Comparison of ENCODE assay signal across 8 mouse cellular contexts in the genomic region with DNA sequence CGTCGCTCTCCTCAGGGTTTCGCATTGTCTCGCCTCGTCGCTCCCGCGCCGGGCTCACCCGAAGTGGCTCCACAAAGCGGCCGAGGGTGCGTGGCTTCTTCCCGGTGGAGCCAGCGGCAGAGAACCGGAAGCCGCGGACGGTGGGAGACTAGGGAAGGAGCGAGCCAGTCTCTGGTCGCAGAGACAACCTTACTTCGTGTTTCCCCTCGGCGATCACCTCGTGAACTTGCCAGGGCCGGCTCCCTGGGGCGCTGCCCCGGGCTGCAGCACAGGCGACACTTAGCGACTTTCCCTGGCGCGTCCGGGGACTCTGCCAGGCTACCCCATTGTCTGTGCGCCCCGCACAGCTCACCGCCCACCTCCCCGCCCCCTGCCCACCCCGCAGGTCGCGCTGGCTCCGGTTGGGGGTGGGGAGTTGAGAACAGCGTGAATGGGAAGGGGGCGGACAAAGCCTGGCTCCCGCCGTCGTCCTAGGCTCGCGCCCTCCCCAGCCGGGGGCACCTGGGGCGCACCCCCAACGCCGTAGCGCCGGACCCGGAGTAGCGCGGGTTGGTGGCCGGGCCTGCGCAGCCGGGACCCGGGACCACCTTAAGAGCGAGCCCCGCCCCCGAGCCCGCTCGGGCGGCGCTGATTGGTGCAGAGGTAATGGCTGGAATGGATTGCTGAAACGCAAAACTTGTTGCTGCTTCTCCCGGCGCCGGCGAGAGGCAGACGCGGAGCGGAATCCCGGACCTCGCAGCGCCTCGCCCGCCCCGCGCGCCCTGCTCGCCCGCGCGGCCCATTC. TPM values are rescaled to one million over a fixed set of nuclear protein-coding genes. Genes with fewer than 3 reads are reported as not detected.
DNase-seq lines count a peak whose midpoint lies in the region; ATAC-seq lines count a peak whose summit lies in the region.

A gene (plus strand): TSS at position 772 of the 784 bp plus-strand sequence.

- ATAC-seq in CD4-positive, CD25-positive, alpha-beta regulatory T cell, adult 4 months = no peak
- peak; percentile 92 for ATAC-seq in embryonic facial prominence, embryonic 15.5 days (ENCODE audit: insufficient number of reproducible peaks, low FRiP score, low TSS enrichment, low read depth)
- peak; percentile 90 for ATAC-seq in kidney, embryonic 14.5 days (ENCODE audit: low FRiP score, low TSS enrichment)
- peak; percentile 92 for ATAC-seq in limb, embryonic 13.5 days (ENCODE audit: low FRiP score, low read depth)
- ATAC-seq in midbrain, embryonic 16.5 days = peak; percentile 94
- ATAC-seq in stomach, embryonic 15.5 days (ENCODE audit: insufficient read depth, low FRiP score, low read depth) = peak; percentile 87

- H3K27me3 ChIP-seq in embryonic facial prominence, embryonic 15.5 days = peaks cover 4% of the 10 kb centered on the region; the same call in 1 of the 2 replicates
- peaks cover 73% of the 10 kb centered on the region for H3K27me3 ChIP-seq in heart, embryonic 10.5 days (ENCODE audit: insufficient read depth, poor library complexity, severe bottlenecking)
- H3K27me3 ChIP-seq in kidney, embryonic 14.5 days (ENCODE audit: control insufficient read depth, insufficient read depth, low read length) = peaks cover 48% of the 10 kb centered on the region
- H3K27me3 ChIP-seq in limb, embryonic 13.5 days = peaks cover 55% of the 10 kb centered on the region
- no peaks in the 10 kb centered on the region for H3K27me3 ChIP-seq in midbrain, embryonic 16.5 days (ENCODE audit: control insufficient read depth, insufficient read depth, low read depth, low read length)
- peaks cover 37% of the 10 kb centered on the region for H3K27me3 ChIP-seq in stomach, embryonic 15.5 days (replicated peaks)

- H3K27ac ChIP-seq in embryonic facial prominence, embryonic 15.5 days (replicated peaks) = peak within 1 kb of the TSS; percentile 93
- peak within 1 kb of the TSS; percentile 95 for H3K27ac ChIP-seq in heart, embryonic 10.5 days
- H3K27ac ChIP-seq in kidney, embryonic 14.5 days (ENCODE audit: low read depth, low read length) = peak within 1 kb of the TSS; percentile 64
- H3K27ac ChIP-seq in limb, embryonic 13.5 days = peak within 1 kb of the TSS; percentile 83
- H3K27ac ChIP-seq in midbrain, embryonic 16.5 days (ENCODE audit: low read length) = peak within 1 kb of the TSS; percentile 96
- H3K27ac ChIP-seq in stomach, embryonic 15.5 days = peak within 1 kb of the TSS; percentile 81

- H3K9me3 ChIP-seq in embryonic facial prominence, embryonic 15.5 days (replicated peaks) = no peaks in the 10 kb centered on the region
- no peaks in the 10 kb centered on the region for H3K9me3 ChIP-seq in heart, embryonic 10.5 days
- H3K9me3 ChIP-seq in kidney, embryonic 14.5 days (ENCODE audit: control insufficient read depth, low read length) = no peaks in the 10 kb centered on the region
- no peaks in the 10 kb centered on the region for H3K9me3 ChIP-seq in limb, embryonic 13.5 days
- no peaks in the 10 kb centered on the region for H3K9me3 ChIP-seq in midbrain, embryonic 16.5 days (replicated peaks; ENCODE audit: control insufficient read depth, low read length, poor library complexity, severe bottlenecking)
- no peaks in the 10 kb centered on the region for H3K9me3 ChIP-seq in stomach, embryonic 15.5 days

- peaks cover 62% of the 10 kb centered on the region for H3K4me1 ChIP-seq in embryonic facial prominence, embryonic 15.5 days
- peaks cover 63% of the 10 kb centered on the region for H3K4me1 ChIP-seq in heart, embryonic 10.5 days
- peaks cover 32% of the 10 kb centered on the region for H3K4me1 ChIP-seq in kidney, embryonic 14.5 days (ENCODE audit: control insufficient read depth, insufficient read depth, low read length)
- peaks cover 59% of the 10 kb centered on the region for H3K4me1 ChIP-seq in limb, embryonic 13.5 days
- H3K4me1 ChIP-seq in midbrain, embryonic 16.5 days (ENCODE audit: control insufficient read depth, insufficient read depth, low read length) = peaks cover 38% of the 10 kb centered on the region
- peaks cover 40% of the 10 kb centered on the region for H3K4me1 ChIP-seq in stomach, embryonic 15.5 days

- H3K36me3 ChIP-seq in embryonic facial prominence, embryonic 15.5 days = no peaks in the 10 kb centered on the region
- peaks cover 25% of the 10 kb centered on the region for H3K36me3 ChIP-seq in heart, embryonic 10.5 days
- peaks cover 10% of the 10 kb centered on the region; the same call in 1 of the 2 replicates for H3K36me3 ChIP-seq in kidney, embryonic 14.5 days (ENCODE audit: control insufficient read depth, insufficient read depth, low read length)
- H3K36me3 ChIP-seq in limb, embryonic 13.5 days = peaks cover 28% of the 10 kb centered on the region
- no peaks in the 10 kb centered on the region for H3K36me3 ChIP-seq in midbrain, embryonic 16.5 days (ENCODE audit: control insufficient read depth, insufficient read depth, low read length)
- H3K36me3 ChIP-seq in stomach, embryonic 15.5 days = 0 out of 2 replicates have a peak, but pooled peaks cover 3% of the 10 kb centered on the region

- H3K4me2 ChIP-seq in embryonic facial prominence, embryonic 15.5 days (replicated peaks) = peak within 1 kb of the TSS; percentile 82
- peak within 1 kb of the TSS; percentile 95 for H3K4me2 ChIP-seq in kidney, embryonic 14.5 days (replicated peaks; ENCODE audit: low read depth, low read length)
- peak within 1 kb of the TSS; percentile 91 for H3K4me2 ChIP-seq in limb, embryonic 13.5 days (replicated peaks)
- peak within 1 kb of the TSS; percentile 98 for H3K4me2 ChIP-seq in midbrain, embryonic 16.5 days (ENCODE audit: low read length)
- peak within 1 kb of the TSS; percentile 94 for H3K4me2 ChIP-seq in stomach, embryonic 15.5 days

- H3K9ac ChIP-seq in embryonic facial prominence, embryonic 15.5 days = peak within 1 kb of the TSS; percentile 97
- peak within 1 kb of the TSS; percentile 82 for H3K9ac ChIP-seq in kidney, embryonic 14.5 days (ENCODE audit: low read depth, low read length)
- peak within 1 kb of the TSS; percentile 96 for H3K9ac ChIP-seq in limb, embryonic 13.5 days
- peak within 1 kb of the TSS; percentile 95 for H3K9ac ChIP-seq in midbrain, embryonic 16.5 days (ENCODE audit: low read depth, low read length)
- H3K9ac ChIP-seq in stomach, embryonic 15.5 days = peak within 1 kb of the TSS; percentile 75

- peak within 1 kb of the TSS; percentile 85 for H3K4me3 ChIP-seq in embryonic facial prominence, embryonic 15.5 days (replicated peaks)
- peak within 1 kb of the TSS; percentile 81 for H3K4me3 ChIP-seq in heart, embryonic 10.5 days
- H3K4me3 ChIP-seq in kidney, embryonic 14.5 days (ENCODE audit: low read length) = peak within 1 kb of the TSS; percentile 81
- H3K4me3 ChIP-seq in limb, embryonic 13.5 days = peak within 1 kb of the TSS; percentile 89
- peak within 1 kb of the TSS; percentile 77 for H3K4me3 ChIP-seq in midbrain, embryonic 16.5 days (ENCODE audit: low read depth, low read length)
- H3K4me3 ChIP-seq in stomach, embryonic 15.5 days (replicated peaks) = peak within 1 kb of the TSS; percentile 72

- peak; percentile 19 for DNase-seq in CD4-positive, CD25-positive, alpha-beta regulatory T cell, adult 2 months (ENCODE audit: low read depth, low spot score)
- peak; percentile 92 for DNase-seq in heart, embryonic 10.5 days (ENCODE audit: low spot score)

- WGBS in embryonic facial prominence, embryonic 15.5 days = under 1% methylated on average over 88 of the region's 88 CpGs
- WGBS in heart, embryonic 10.5 days = under 1% methylated on average over 87 of the region's 88 CpGs
- 1% methylated on average over 86 of the region's 88 CpGs for whole genome bisulfite sequencing in kidney, embryonic 14.5 days
- under 1% methylated on average over 87 of the region's 88 CpGs for WGBS in limb, embryonic 13.5 days
- WGBS in midbrain, embryonic 16.5 days = under 1% methylated on average over 76 of the region's 88 CpGs
- under 1% methylated on average over 88 of the region's 88 CpGs for WGBS in stomach, embryonic 15.5 days

RNA-seq across cellular contexts. Expression of the gene that starts here (rescaled TPM):
- polyA plus RNA-seq in CD4-positive, CD25-positive, alpha-beta regulatory T cell, adult 4 months (2017; shearing (Covaris generic)) = not detected
- 34.1 and 39.3 TPM in 2 replicates for polyA plus RNA-seq in embryonic facial prominence, embryonic 15.5 days (2015; fragmentation: Nextera tagmentation; extraction: Ambion mirVana)
- 6.4 and 7.7 TPM in 2 replicates for polyA plus RNA-seq in heart, embryonic 10.5 days (2016; fragmentation: Nextera tagmentation; extraction: Ambion mirVana)
- polyA plus RNA-seq in kidney, embryonic 14.5 days (2014; fragmentation: Nextera tagmentation; extraction: Ambion mirVana) = 5.1 and 6.9 TPM in 2 replicates
- polyA plus RNA-seq in limb, embryonic 13.5 days (2015; fragmentation: Nextera tagmentation; extraction: Ambion mirVana) = 22.8 and 22.9 TPM in 2 replicates
- 41.6 and 50.3 TPM in 2 replicates for polyA plus RNA-seq in midbrain, embryonic 16.5 days (2015; fragmentation: Nextera tagmentation; extraction: Ambion mirVana)
- polyA plus RNA-seq in stomach, embryonic 15.5 days (2015; fragmentation: Nextera tagmentation; extraction: Ambion mirVana) = 11.9 and 12.0 TPM in 2 replicates
